Mouse (Mus musculus) limb, embryonic 14.5 days (tissue): ENCODE data around the gene Ccdc159. TPM values are rescaled to one million over a fixed set of nuclear protein-coding genes. Genes with fewer than 3 reads are reported as not detected.

Experiments used
- ATAC-seq: fragments of 200-750 bp; cut with Nextera tagmentation; 2 replicates; pipeline ENCODE4 v1.8.0; 2017; ENCODE audit warnings: low read depth, moderate number of reproducible peaks, moderate TSS enrichment; ENCODE audit not compliant: low FRiP score
- DNase-seq: peaks from one replicate; pipeline ENCODE4 v3.0.0-alpha.2; 2015; ENCODE audit warnings: low spot score
- H3K27ac ChIP-seq: fragments of 300-500 bp; sonication (generic); replicated peaks from 2 replicates; pipeline ENCODE4 v1.5.1; 2014; ENCODE audit warnings: low read depth, mild to moderate bottlenecking, low read length, moderate library complexity, mixed read lengths
- H3K27me3 ChIP-seq: fragments of 300-500 bp; sonication (generic); 2 replicates; pipeline ENCODE4 v1.6.1; 2014; ENCODE audit warnings: low read length, mixed read lengths; ENCODE audit not compliant: control insufficient read depth, insufficient read depth
- H3K36me3 ChIP-seq: fragments of 300-500 bp; sonication (generic); 2 replicates; pipeline ENCODE4 v1.6.1; 2014; ENCODE audit warnings: mild to moderate bottlenecking, low read length, moderate library complexity, mixed read lengths; ENCODE audit not compliant: control insufficient read depth, insufficient read depth
- H3K4me1 ChIP-seq: fragments of 300-500 bp; sonication (generic); 2 replicates; pipeline ENCODE4 v1.6.1; 2014; ENCODE audit warnings: antibody characterized with exemption, low read length, mixed read lengths; ENCODE audit not compliant: control insufficient read depth, insufficient read depth
- H3K4me2 ChIP-seq: fragments of 300-500 bp; sonication (generic); replicated peaks from 2 replicates; pipeline ENCODE4 v1.6.1; 2014; ENCODE audit warnings: low read depth, mild to moderate bottlenecking, low read length, moderate library complexity; ENCODE audit not compliant: severe bottlenecking
- H3K4me3 ChIP-seq: fragments of 300-500 bp; sonication (generic); replicated peaks from 2 replicates; pipeline ENCODE4 v1.5.1; 2014; ENCODE audit warnings: low read length
- H3K9ac ChIP-seq: fragments of 300-500 bp; sonication (generic); 2 replicates; pipeline ENCODE4 v1.6.1; 2014; ENCODE audit warnings: mild to moderate bottlenecking, low read depth, low read length, moderate library complexity; ENCODE audit not compliant: severe bottlenecking
- H3K9me3 ChIP-seq: fragments of 300-500 bp; sonication (generic); 2 replicates; pipeline ENCODE4 v1.6.1; 2016; ENCODE audit warnings: low read length; ENCODE audit not compliant: control insufficient read depth
- POLR2A ChIP-seq: fragments of 200-500 bp; IDR thresholded peaks from 2 replicates; pipeline ENCODE4 v1.8.0; 2012; ENCODE audit warnings: inconsistent platforms, mild to moderate bottlenecking, moderate library complexity, borderline replicate concordance; ENCODE audit not compliant: insufficient read depth, insufficient read length; ENCODE audit errors: extremely low read depth
- WGBS: fragments of 180-500 bp; shearing (Covaris S2); extraction: QIAGEN DNeasy Blood & Tissue Kit; methylation state at CpG from one replicate; pipeline ENCODE4 v1.1.7; 2014; 5-methylcytosine and 5-hydroxymethylcytosine counted together
- polyA plus RNA-seq, 2 experiments: library from polyadenylated mRNA; depleted of rRNA in 1 of 2; stranded (reverse) in 1 of 2; unstranded in 1 of 2; fragments of >200 nt; fragmentation: Nextera tagmentation in 1 of 2; extraction: Ambion mirVana in 1 of 2; gene quantifications; 2 replicates each; pipeline versions ENCODE4 v1.2.1 to v1.2.3; 2012 to 2014

Ccdc159 gene
- polyA plus RNA-seq, 2 experiments = 2.8 to 9.6 TPM

GRCm38 (mm10) chr9:21918692-21919384 is 8.4 kb upstream of the Ccdc159 start:
- ATAC-seq (no peak), DNase-seq (no peak)
- no peak for TF ChIP-seq POLR2A
- WGBS = 18% methylated on average over 5 of the region's 5 CpGs
- Histone ChIP-seq H3K36me3 (no peaks in the 10 kb centered on the region), H3K27me3 (no peaks in the 10 kb centered on the region), H3K4me1 (no peaks in the 10 kb centered on the region), H3K9ac (no peak overlapping the region), H3K4me2 (peak overlapping the region; percentile 97), H3K4me3 (peak overlapping the region; percentile 61; the same call in 1 of the 2 replicates), H3K27ac (no peak overlapping the region), H3K9me3 (no peaks in the 10 kb centered on the region)

- 82% methylated on average over 4 of the region's 4 CpGs for WGBS
- no peak overlapping the region for H3K27ac ChIP-seq
- H3K9ac ChIP-seq = no peak overlapping the region
- DNase-seq (no peak), ATAC-seq (no peak)
- no peak for TF ChIP-seq POLR2A
- peaks cover 7% of the 10 kb centered on the region; the same call in 1 of the 2 replicates for H3K4me1 ChIP-seq
- H3K9me3 ChIP-seq = no peaks in the 10 kb centered on the region
- no peaks in the 10 kb centered on the region for H3K27me3 ChIP-seq
- no peak overlapping the region for H3K4me2 ChIP-seq
- peaks cover 6% of the 10 kb centered on the region; the same call in 1 of the 2 replicates for H3K36me3 ChIP-seq
- H3K4me3 ChIP-seq = no peak overlapping the region
Measured at GRCm38 (mm10) chr9:21923036-21923435, 4.2 kb upstream of the Ccdc159 start.

- 71% methylated on average over 3 of the region's 3 CpGs for WGBS
- Histone ChIP-seq H3K9ac (no peak overlapping the region), H3K4me2 (no peak overlapping the region), H3K36me3 (peaks cover 6% of the 10 kb centered on the region; the same call in 1 of the 2 replicates), H3K4me3 (no peak overlapping the region), H3K9me3 (no peaks in the 10 kb centered on the region), H3K27me3 (no peaks in the 10 kb centered on the region), H3K27ac (no peak overlapping the region), H3K4me1 (peaks cover 7% of the 10 kb centered on the region; the same call in 1 of the 2 replicates)
- no peak for TF ChIP-seq POLR2A
- DNase-seq (no peak), ATAC-seq (no peak)
Measured at GRCm38 (mm10) chr9:21923490-21924098, 3.7 kb upstream of the Ccdc159 start.

GRCm38 (mm10) chr9:21924099-21924493 is 3.2 kb upstream of the Ccdc159 start:
- DNase-seq (peak; percentile 43), ATAC-seq (no peak)
- Histone ChIP-seq H3K4me2 (no peak overlapping the region), H3K4me3 (no peak overlapping the region), H3K27me3 (no peaks in the 10 kb centered on the region), H3K4me1 (peaks cover 7% of the 10 kb centered on the region; the same call in 1 of the 2 replicates), H3K27ac (no peak overlapping the region), H3K9me3 (no peaks in the 10 kb centered on the region), H3K36me3 (peaks cover 6% of the 10 kb centered on the region; the same call in 1 of the 2 replicates), H3K9ac (no peak overlapping the region)
- TF ChIP-seq POLR2A = no peak
- 67% methylated on average over 6 of the region's 6 CpGs for WGBS

GRCm38 (mm10) chr9:21925034-21925433 is 2.2 kb upstream of the Ccdc159 start:
- TF ChIP-seq POLR2A = no peak
- 97% methylated on average over 3 of the region's 3 CpGs for whole genome bisulfite sequencing

More at GRCm38 (mm10) chr9:21925034-21925433, 2.2 kb upstream of the Ccdc159 start:
- peaks cover 7% of the 10 kb centered on the region; the same call in 1 of the 2 replicates for H3K4me1 ChIP-seq
- H3K9me3 ChIP-seq = no peaks in the 10 kb centered on the region
- no peak overlapping the region for H3K4me2 ChIP-seq
- H3K27ac ChIP-seq = no peak overlapping the region
- H3K27me3 ChIP-seq = no peaks in the 10 kb centered on the region
- no peak overlapping the region for H3K9ac ChIP-seq
- no peak overlapping the region for H3K4me3 ChIP-seq
- no peak for ATAC-seq
- DNase-seq = no peak
- H3K36me3 ChIP-seq = peaks cover 6% of the 10 kb centered on the region; the same call in 1 of the 2 replicates
